Mouse (Mus musculus): ENCODE results near the gene Hlx.

Hlx gene

DNA sequence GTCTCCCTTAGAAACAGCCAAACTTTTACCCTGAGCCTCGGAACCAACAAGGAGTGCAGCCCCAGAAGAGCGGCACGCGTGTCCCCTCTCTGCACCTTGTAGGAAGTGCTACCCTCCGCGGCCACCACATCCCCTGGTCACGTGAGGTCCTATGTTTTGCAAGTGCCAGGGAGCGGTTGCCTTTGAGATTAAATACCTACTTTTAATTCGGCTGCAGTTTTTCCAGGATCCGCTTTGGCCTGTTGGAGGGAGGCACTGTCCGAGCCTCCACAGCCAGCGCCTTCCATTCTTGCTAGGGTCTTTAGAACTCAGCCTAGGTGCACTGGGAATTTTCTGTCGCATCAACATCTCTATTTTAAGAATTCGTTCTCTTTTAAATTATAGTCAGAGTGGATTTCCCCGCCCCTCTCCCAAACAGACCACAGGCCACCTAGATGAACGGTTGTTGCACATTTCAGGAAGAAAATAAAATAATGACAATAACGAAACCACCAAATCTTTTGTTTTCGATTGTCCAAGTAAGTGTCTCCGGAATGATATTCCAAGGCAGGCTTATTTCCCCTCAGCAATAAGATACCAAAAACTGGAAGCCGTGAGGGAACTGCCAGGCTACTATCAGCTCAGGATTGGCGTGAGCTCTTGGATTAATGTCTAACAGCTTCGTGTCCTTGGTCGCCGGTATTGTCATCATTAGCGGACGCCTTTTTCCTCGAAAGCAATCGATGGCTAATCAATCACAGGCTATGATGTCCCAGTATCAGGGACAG is 1.1 kb upstream of the Hlx start:
- in situ Hi-C loops (cut with MboI): loop anchor here (10.0 to 25.0 kb wide), 2 partner anchors 289 to 471 kb away; no protein-coding TSS in a partner anchor

DNA sequence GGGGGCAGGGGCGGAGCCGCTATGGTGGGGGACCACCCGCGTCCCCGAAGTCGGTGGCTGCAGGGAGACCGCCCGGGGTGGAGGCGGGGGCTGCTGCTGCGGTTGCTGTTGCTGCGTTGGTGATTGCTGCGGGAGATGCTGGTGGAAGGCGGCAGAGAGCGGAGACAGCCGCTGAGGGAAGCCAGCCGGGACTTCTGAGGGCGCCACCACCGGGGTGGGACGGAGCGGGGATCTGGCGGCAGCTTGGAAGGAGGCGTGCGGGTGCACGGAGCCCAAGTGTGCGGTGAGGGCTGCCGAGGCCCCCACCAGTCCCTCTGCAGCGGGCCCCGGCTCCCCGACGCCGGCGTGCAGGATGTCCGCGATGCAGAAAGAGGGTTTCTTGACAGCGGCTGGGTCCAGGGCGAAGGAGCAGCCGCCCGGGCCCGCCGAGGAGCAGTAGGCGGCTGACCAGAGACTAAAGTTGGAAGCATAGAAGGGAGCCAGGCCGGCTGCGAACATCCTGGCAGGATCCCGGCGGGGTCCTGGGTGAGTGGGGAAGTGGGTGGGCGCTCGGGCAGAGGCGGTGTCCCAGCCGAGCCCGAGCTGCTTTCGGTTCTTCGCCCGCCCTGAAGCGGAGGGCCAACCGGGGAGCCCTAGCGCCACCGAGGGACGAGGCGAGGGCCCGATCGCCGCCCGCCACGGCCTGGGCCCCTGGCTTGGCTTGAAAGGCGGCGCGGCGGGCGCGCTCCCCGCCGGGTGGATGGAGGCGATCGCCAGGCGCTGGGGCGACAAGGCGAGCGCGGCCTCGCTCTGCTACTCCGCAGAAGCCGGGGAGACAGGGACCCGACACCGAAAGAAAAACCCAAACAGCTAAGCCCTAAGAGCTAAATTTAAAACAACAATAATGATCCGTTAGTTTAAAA is 524 bp downstream of the Hlx start:
- in situ Hi-C loops (cut with MboI): loop anchor here (10.0 to 25.0 kb wide), 2 partner anchors 287 to 470 kb away; no protein-coding TSS in a partner anchor

DNA sequence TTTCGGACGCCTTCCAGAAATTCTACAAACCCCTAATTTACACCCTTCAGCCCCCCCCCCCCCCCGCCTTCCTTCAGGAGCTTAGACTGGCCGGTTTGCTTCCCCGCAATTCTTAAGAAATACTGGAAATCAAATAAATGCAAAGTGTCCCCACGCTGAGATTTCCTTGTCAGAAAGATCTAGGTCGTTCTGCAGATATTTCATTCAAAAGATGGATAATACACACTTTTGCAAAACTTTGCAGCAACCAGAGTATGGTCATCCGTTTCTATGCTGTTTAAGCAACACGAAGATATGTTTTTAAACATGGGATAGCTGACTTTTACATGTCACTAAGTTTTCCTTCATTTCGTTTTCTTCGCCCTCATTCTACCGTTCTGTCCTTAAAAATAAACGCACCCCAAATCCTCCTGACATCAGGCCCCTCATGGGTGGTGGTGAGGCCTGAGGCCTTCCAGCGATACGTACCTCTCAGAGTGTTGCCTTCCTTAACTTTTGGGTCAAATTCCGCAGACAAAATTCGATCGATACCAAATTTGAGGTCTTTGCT is 1.3 kb downstream of the Hlx start:
- in situ Hi-C loops (cut with MboI): loop anchor here (10.0 to 25.0 kb wide), 2 partner anchors 286 to 469 kb away; no protein-coding TSS in a partner anchor

DNA sequence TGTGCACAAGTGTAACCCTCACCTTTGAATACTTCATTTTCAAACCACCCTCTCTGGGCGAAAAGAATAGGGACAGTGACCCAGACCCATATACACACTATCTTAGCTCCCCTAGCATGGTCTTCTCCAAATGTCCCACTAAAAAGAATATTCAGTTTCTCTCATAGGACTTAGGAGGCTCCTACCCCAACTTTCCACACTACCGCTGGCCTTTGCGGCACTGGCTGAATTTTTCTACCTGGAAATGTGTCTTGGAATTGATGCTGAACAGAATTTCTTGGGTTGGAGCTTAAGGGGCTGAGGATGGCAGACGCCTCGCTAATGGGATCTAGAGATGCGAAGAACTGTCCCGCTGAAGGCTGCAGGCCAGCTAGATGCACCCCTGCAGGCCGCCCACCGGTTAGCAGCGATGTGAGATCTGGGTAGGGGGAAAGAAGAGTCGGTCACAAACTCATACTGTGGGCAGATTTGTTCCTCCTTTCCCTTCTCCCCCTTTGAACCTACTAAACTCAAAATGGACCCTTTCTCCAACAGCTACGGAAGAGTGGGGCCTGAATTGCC is 1.9 kb downstream of the Hlx start:
- in situ Hi-C loops (cut with MboI): loop anchor here (10.0 to 25.0 kb wide), 2 partner anchors 286 to 468 kb away; no protein-coding TSS in a partner anchor

DNA sequence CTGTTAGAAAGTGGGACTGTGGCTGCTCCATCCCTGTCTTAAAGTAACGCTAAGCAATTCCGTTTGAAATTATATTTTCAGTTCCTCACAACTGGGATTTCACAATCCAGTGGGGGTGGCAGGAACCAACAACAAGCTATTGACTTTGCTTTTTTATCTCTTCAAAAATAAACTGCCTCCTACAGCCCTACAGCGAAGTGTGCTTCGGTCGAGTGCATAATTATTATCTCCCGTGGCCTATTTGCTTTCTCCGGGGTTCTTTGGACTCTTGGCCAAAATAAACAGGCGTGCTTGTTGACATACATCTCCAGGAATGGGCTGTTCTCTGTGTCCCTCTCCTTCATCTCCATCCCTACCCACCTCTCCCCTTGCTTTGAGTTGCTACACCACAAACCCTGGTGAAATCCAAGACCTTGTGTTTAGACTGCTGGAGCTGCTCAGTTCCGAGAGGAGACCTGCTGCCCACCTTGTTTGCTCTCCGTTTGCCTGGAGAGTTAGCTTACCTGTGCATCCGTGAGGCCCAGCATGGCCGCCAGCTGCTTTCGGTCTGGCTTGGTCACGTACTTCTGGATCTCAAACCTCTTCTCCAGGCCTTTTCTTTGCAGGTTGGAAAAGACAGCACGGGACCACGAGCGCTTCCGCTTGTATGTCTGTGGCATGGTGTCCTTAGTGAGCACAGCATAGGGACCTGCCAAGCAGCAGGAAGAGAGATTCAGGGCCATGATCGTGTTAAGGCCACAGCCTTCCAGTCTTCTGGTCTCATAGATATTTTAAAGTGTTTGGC is 2.9 kb downstream of the Hlx start:
- in situ Hi-C loops (cut with MboI): loop anchor here (10.0 to 25.0 kb wide), 2 partner anchors 285 to 467 kb away; no protein-coding TSS in a partner anchor

DNA sequence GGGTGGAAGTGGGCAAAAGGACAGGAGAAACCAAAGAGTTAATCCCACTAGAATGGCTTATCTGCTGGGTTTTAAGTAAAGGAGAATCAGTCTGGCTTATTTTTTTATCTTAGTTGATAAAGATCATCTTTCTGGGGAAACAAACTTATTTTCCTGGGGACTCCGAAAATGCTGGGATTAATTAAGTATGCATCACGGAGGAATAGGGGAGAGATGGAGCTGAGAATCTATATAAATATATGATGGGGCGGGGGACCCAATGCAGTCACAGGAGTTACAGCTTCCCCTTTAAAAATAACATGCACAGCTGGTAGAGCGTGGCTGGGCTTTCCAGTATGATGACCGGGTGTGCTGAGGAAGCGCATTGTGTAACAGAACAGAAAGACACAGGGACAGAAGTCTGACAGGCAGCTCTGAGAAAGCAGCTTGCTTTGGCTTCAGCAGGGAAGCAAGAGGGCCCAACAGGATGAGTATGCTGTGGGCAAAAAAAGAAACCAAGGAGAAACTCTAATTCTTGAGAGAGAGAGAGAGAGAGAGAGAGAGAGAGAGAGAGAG is 3.8 kb downstream of the Hlx start:
- in situ Hi-C loops (cut with MboI): loop anchor here (25.0 kb wide), 1 partner anchor 466 kb away; no protein-coding TSS in a partner anchor

DNA sequence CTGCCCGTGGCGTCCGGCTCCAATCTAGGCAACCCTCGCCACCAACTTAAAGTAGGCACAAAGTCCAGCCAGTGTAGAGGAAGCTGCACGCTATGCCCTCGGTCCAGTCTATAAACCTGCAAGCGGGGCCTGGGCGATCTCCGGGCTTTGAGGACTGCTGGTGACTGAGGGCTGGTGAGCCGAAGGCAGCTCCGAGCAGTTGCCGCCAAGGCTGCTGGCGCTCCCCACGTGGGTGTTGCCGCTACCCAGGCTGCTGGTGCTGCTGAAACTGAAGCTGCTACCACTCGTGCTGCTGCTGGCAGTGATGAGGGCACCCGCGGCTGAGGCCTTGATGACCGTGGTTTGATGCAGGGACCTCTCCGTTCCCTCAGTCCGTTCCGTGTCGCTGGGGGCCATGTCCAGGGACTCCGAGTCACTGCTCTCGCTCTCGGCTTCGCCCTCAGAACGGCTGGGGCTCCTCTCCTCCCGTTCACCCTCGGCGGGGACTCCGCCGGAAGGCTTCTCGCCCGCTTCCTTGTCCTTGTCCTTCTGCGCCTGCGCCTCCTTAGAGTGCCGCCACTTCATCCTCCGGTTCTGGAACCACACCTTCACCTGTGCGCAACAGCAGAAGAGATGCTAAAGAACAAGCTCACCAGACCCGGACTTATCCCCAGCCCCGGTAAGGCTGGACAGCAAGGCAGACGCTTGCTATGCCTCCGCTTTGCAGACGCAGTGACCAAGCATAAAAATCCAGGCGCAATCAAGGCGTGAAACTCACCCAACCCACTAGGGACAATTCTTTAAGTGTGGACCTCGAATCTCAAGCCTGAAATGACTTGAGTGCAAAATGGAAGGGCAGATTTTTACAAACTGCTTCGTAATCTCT is 4.8 kb downstream of the Hlx start:
- in situ Hi-C loops (cut with MboI): loop anchor here (25.0 kb wide), 1 partner anchor 465 kb away; no protein-coding TSS in a partner anchor

DNA sequence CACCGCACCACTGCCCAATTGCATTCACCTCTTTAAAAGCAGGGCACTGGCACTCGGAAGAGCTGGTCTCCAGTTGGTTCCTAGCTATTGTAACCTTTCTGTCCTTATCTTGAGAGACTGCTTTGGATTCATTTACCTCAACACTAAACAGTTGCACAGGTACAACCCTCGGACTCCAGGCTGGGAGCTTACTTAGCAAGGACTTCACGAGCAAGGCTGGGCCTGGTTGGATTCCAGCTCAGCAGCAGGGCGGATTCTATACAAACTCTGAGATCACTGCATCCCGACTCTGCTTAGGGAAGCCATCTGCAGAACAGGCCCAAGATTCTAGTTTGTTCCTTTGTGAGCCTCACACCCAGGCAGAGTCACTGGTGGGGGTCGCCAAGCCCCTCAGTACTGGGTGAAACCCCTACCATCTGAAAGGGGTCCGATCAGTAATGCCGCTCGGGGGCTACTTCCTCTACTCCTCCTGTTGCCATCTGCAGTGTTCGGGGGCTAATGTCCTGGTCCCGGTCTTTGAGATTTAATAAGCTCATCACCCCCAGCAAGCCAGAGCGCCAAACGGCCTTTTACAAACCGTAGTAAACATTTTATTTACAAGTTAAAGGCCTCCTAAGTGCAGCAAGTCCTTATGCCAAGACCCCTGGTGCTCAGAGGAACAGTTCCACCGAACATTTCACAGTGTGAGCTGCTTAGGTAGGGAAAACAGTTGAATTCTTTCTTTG is 5.7 kb downstream of the Hlx start:
- in situ Hi-C loops (cut with MboI): loop anchor here (25.0 kb wide), 1 partner anchor 464 kb away; no protein-coding TSS in a partner anchor

DNA sequence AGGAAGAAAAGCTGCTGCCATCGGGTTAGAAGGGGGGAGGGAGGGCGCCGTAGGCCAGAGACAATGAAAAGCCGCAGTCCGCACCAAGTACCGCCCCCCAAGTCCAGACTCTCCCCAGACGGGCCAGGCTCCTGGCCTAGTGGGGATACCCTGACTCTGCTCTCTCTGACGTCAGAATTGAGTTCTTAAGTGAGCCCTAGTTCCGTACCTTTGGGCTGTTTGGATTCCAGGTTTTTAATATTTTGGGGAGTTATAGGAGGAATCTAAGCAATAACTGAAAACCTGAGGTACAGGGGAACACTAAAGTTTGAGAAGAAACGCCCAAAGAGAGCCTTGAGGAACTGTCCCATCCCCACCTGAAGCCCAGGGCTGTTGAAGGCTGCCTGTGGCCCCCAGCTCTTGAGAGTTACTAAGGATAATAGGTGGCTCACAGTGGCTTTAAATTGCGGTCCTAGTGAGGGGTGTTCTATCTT is 7.1 kb downstream of the Hlx start:
- in situ Hi-C loops (cut with MboI): loop anchor here (25.0 kb wide), 1 partner anchor 463 kb away; no protein-coding TSS in a partner anchor

DNA sequence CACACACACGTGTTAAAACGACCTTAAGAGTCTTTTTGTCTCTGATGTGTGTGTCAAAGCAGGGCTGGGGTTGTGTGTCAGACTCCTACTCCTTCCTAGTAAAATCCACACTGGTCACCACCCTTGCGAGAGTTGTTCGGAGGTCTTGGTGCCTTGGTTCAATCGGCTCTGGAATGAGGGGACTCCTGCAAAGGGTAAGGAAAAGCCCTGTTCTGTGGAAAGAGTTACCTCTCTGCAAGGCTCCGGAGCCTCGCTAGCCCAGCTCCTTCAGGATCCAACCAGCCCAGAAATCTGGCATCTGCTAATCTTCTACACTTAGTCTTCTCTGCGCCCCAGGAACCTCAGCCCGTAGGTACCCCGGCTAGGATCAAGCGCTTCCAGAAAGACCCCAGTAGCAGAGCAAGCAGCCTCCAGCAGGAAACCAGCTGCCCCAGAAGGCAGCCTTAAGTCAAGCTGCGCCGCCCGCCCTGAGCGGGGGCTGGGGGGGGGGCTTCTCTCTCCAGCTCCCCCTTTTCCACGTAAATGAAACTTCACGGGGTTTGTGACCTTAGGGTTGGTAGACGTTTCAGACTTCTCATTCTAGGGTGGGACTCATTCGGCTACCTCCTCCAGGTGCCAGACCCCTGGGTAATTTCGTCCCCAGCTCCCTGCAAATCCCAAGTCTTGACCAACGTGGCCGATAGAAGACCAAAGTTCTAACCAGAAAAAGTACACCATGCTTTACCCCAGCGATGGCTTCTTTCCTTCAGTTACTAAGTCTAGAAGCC is 7.7 kb downstream of the Hlx start:
- in situ Hi-C loops (cut with MboI): loop anchor here (25.0 kb wide), 1 partner anchor 462 kb away; no protein-coding TSS in a partner anchor

DNA sequence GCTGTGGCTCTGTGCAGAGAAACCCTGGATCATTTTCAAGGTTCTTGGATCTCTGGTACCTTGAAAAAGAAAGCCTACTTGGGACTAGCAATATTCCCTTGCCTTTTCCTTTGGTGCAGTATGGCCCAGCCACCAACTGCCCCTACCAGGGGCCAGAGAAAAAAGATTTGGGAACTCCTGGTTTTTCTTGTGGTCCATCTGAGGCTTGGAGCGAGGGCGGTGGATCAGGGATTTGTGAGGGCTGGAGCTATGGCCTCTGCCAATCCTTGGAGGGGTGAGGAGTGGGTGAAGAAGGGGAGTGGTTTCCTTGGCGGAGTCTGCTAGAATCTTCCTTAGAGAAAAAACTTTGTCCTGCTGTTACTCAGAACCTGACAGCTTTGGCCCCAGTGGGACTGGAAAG is 8.5 kb downstream of the Hlx start:
- in situ Hi-C loops (cut with MboI): no loop called here

DNA sequence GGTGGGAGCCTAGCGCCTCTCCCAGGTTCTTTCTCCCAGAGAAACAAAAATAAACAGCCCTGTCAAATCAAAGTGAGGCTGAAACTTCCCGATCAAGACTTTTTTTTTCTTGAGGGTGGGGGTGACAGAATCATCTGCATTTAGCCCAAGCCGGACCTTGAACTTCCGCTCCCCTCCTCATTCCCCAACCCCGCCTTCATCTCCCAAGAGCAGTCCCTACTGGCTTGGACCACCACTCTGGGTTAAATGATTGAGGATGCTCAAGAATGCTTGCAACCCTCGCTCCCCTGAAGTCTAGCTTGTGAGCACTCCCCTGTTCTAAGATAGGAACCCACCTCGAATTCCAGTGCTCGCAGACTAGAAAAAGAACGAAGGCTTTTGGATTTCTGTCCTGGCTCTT is 11.3 kb downstream of the Hlx start:
- in situ Hi-C loops (cut with MboI): no loop called here

DNA sequence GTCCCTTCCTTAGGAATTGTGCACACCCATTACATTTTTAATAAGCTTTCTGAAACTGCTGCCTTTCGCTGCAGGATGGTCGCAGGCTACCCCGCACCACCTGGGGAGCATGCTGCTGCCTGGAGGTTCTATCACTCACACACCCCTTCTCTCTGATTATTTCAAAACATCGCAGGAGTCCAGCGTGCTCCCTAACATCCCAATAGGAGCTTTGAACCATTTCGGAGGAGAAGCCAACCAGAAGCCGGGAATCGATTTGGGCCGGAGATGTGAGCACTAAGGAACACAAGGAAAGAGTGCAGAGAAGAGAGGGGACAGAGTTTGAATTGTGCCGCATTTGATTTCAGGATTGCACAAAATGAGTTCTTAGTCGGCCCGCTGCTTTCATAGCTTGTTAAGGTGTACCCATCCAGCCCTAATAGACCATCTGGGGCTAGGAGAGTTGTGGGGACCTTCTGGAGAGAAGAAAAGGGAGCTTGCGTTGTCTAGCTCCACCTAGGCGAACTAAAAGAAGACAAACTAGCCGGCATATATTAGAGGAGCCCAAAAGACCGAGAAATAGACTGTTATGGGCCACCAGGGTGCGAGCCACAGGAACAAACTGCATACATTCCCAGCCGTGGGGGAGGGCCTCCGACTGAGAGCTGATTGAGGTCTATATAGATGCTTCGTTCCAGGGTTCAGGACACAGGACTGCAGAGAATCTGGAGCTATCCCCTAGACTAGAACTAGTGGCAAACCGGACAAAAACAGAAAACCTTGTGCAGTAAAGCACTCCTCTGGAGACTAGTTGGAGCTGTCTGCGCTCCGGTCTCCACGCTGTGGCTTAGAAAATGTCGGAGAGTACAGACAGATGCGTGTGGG is 12.0 kb downstream of the Hlx start:
- in situ Hi-C loops (cut with MboI): no loop called here

DNA sequence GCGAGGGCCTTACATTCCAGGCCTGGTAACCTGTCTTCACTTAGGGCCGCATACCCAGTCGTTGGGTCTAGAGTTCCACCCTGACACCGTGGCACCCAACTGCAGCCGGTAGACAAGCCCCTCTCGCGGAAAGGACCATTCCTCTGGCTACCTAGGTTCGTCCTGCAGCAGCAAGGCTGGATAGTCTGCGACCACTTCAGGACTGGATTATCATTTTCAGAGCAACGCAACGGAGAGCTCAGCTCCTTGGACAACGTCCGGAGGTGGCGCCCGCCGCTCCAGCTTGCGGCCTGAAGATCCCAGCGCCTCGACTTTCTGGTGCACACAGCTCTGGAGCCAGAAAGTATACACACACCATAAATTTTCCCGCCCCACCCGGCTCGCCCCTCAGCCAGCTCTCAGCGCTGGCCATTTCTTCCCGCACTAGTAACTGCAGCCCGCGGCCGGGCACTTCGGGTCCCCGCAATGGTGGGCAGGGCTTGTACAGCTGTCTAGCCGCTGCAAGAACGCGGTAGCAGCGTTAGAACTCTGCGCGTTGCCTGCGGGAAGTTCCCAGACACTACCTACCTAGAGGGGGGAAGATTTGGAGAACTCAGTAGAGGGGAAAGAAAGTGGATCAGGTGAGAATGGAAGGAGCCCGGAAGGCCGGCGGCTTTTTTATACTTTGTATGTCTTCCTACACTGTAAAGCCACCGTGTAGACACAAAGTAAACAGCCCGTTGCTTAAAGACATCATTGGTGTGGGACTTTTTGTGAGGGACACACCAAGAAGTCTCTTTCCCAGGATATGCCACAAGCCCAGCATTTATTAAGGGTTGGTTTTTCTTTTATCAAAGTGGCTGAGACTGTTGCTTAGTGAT is 13.9 kb downstream of the Hlx start:
- in situ Hi-C loops (cut with MboI): no loop called here

DNA sequence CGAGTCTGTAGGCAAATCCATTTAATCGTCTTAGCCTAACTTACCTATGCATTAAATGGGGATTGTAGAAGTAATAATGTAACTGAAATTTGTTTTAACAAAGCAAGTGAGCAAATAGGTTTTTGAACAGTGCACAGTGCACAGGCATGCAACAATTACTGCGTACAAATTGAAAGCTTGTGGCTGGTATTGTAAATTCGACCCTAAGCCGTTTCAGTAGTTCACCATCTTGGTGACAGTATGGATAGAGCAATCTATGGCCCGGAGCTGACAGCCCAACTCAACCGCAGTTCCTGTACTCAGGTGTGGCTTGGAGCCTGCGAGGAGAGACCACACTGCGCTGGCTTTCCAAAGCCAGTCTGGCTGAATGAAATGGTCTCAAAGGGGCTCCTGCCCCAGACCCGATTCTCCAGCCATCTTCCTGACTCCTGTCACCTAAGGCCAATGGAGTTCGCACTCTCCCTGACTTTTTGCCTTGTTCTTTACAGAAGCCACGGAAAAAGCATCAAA is 14.7 kb downstream of the Hlx start:
- in situ Hi-C loops (cut with MboI): no loop called here
